Mouse (Mus musculus) heart, embryonic 13.5 days (tissue): ENCODE data around the gene Snapc5. TPM values are rescaled to one million over a fixed set of nuclear protein-coding genes. Genes with fewer than 3 reads are reported as not detected.

ENCODE experiments used
- ATAC-seq: fragments of 200-750 bp; cut with Nextera tagmentation; 2 replicates; pipeline ENCODE4 v1.8.0; 2017; ENCODE audit warnings: moderate TSS enrichment; ENCODE audit not compliant: insufficient number of reproducible peaks, low FRiP score, low TSS enrichment; ENCODE audit errors: extremely low read depth
- H3K27ac ChIP-seq: fragments of 300-500 bp; sonication (generic); replicated peaks from 2 replicates; pipeline ENCODE4 v1.5.1; 2015; ENCODE audit warnings: moderate library complexity, mild to moderate bottlenecking, inconsistent platforms
- H3K27me3 ChIP-seq: fragments of 300-500 bp; sonication (generic); replicated peaks from 2 replicates; pipeline ENCODE4 v1.6.1; 2015; ENCODE audit warnings: mild to moderate bottlenecking, inconsistent platforms
- H3K36me3 ChIP-seq: fragments of 300-500 bp; sonication (generic); 2 replicates; pipeline ENCODE4 v1.6.1; 2015; ENCODE audit warnings: mild to moderate bottlenecking, inconsistent platforms
- H3K4me1 ChIP-seq: fragments of 300-500 bp; sonication (generic); 2 replicates; pipeline ENCODE4 v1.6.1; 2015; ENCODE audit warnings: inconsistent platforms
- H3K4me2 ChIP-seq: fragments of 300-500 bp; sonication (generic); 2 replicates; pipeline ENCODE4 v1.6.1; 2015; ENCODE audit warnings: inconsistent platforms, mild to moderate bottlenecking, moderate library complexity
- H3K4me3 ChIP-seq: fragments of 300-500 bp; sonication (generic); 2 replicates; pipeline ENCODE4 v1.5.1; 2015; ENCODE audit warnings: moderate library complexity, mild to moderate bottlenecking, inconsistent platforms
- H3K9ac ChIP-seq: fragments of 300-500 bp; sonication (generic); 2 replicates; pipeline ENCODE4 v1.6.1; 2015; ENCODE audit warnings: inconsistent platforms, mild to moderate bottlenecking, moderate library complexity
- H3K9me3 ChIP-seq: fragments of 300-500 bp; sonication (generic); 2 replicates; pipeline ENCODE4 v1.6.1; 2016; ENCODE audit warnings: inconsistent platforms
- WGBS: fragments of 180-500 bp; shearing (Covaris S2); methylation state at CpG from one replicate; pipeline ENCODE4 v1.1.7; 2015; ENCODE audit warnings: mixed read lengths; 5-methylcytosine and 5-hydroxymethylcytosine counted together
- microRNA-seq: library from miRNA; unstranded; fragments of <30 nt; microRNA quantifications from one replicate; pipeline ENCODE4, GENCODE M21; 2016
- polyA plus RNA-seq: library from polyadenylated mRNA; unstranded; fragments of >200 nt; fragmentation: Nextera tagmentation; extraction: Ambion mirVana; gene quantifications from 2 replicates; pipeline ENCODE4 v1.2.1, GENCODE M21; 2015

The Snapc5 gene
- polyA plus RNA-seq, 1 experiment from 2014 or later: 26.5 TPM

GRCm38 (mm10) chr9:64225805-64226204 lies 46.7 kb downstream of the Snapc5 start:
- Histone ChIP-seq H3K4me1 (peaks cover 42% of the 10 kb centered on the region), H3K9me3 (no peaks in the 10 kb centered on the region)
- ATAC-seq: no peak

GRCm38 (mm10) chr9:64227736-64228135 lies 48.7 kb downstream of the Snapc5 start:
- H3K9me3 ChIP-seq: no peaks in the 10 kb centered on the region
- no peaks in the 10 kb centered on the region for H3K27me3 ChIP-seq
- no peak overlapping the region for H3K4me3 ChIP-seq
- WGBS: 51% methylated on average over 12 of the region's 12 CpGs
- no peak overlapping the region for H3K27ac ChIP-seq
- peak overlapping the region; percentile 2; the same call in 1 of the 2 replicates for H3K4me2 ChIP-seq
- no peak for ATAC-seq
- H3K9ac ChIP-seq: no peak overlapping the region
- no peaks in the 10 kb centered on the region for H3K36me3 ChIP-seq
- peaks cover 61% of the 10 kb centered on the region for H3K4me1 ChIP-seq

More at GRCm38 (mm10) chr9:64225805-64226204, 46.7 kb downstream of the Snapc5 start:
- H3K36me3 ChIP-seq: no peaks in the 10 kb centered on the region
- H3K9ac ChIP-seq: no peak overlapping the region
- H3K27me3 ChIP-seq: no peaks in the 10 kb centered on the region
- no peak overlapping the region for H3K4me2 ChIP-seq
- H3K27ac ChIP-seq: no peak overlapping the region
- H3K4me3 ChIP-seq: no peak overlapping the region

GRCm38 (mm10) chr9:64228972-64229371 lies 49.9 kb downstream of the Snapc5 start:
- Histone ChIP-seq H3K9me3 (no peaks in the 10 kb centered on the region), H3K27me3 (no peaks in the 10 kb centered on the region), H3K9ac (no peak overlapping the region), H3K4me1 (peaks cover 65% of the 10 kb centered on the region), H3K4me2 (no peak overlapping the region), H3K4me3 (no peak overlapping the region), H3K36me3 (no peaks in the 10 kb centered on the region), H3K27ac (0 out of 2 replicates have a peak overlapping the region, but pooled peaks have one; percentile 4)
- no peak for ATAC-seq

GRCm38 (mm10) chr9:64231171-64231570 lies 52.1 kb downstream of the Snapc5 start:
- Histone ChIP-seq H3K4me2 (0 out of 2 replicates have a peak overlapping the region, but pooled peaks have one; percentile 13), H3K9me3 (no peaks in the 10 kb centered on the region), H3K27ac (peak overlapping the region; percentile 58), H3K36me3 (peaks cover 6% of the 10 kb centered on the region), H3K9ac (peak overlapping the region; percentile 41; the same call in 1 of the 2 replicates), H3K4me3 (no peak overlapping the region), H3K27me3 (no peaks in the 10 kb centered on the region), H3K4me1 (peaks cover 56% of the 10 kb centered on the region)
- WGBS: 30% methylated on average over 5 of the region's 5 CpGs
- ATAC-seq: no peak

GRCm38 (mm10) chr9:64231674-64232073 lies 52.6 kb downstream of the Snapc5 start:
- H3K4me3 ChIP-seq: no peak overlapping the region
- ATAC-seq: no peak
- H3K9me3 ChIP-seq: no peaks in the 10 kb centered on the region
- 80% methylated on average over 3 of the region's 3 CpGs for WGBS
- no peaks in the 10 kb centered on the region for H3K27me3 ChIP-seq
- 0 out of 2 replicates have a peak overlapping the region, but pooled peaks have one; percentile 13 for H3K4me2 ChIP-seq
- peaks cover 6% of the 10 kb centered on the region for H3K36me3 ChIP-seq
- H3K9ac ChIP-seq: peak overlapping the region; percentile 41; the same call in 1 of the 2 replicates
- H3K27ac ChIP-seq: peak overlapping the region; percentile 58
- peaks cover 50% of the 10 kb centered on the region for H3K4me1 ChIP-seq

- ATAC-seq: no peak
- peaks cover 6% of the 10 kb centered on the region for H3K36me3 ChIP-seq
- H3K9ac ChIP-seq: no peak overlapping the region
- WGBS: 47% methylated on average over 9 of the region's 9 CpGs
- no peaks in the 10 kb centered on the region for H3K9me3 ChIP-seq
- peak overlapping the region; percentile 27; the same call in 1 of the 2 replicates for H3K4me2 ChIP-seq
- H3K27ac ChIP-seq: peak overlapping the region; percentile 58
- no peaks in the 10 kb centered on the region for H3K27me3 ChIP-seq
- no peak overlapping the region for H3K4me3 ChIP-seq
- peaks cover 44% of the 10 kb centered on the region for H3K4me1 ChIP-seq
These were observed 53.3 kb downstream of the Snapc5 start for GRCm38 (mm10) chr9:64232257-64232957.

Small RNAs within 50 kb of the gene (microRNA-seq; reads per million reads assigned to microRNA genes)
- gene Gm24106: not detected

Other genes starting within 250 kb of the Snapc5 start
- gene Smad6, start 157.2 kb upstream of the Snapc5 start, polyA plus RNA-seq: 18.5 and 19.3 TPM in 2 replicates
- gene Lctl, start 62.1 kb upstream of the Snapc5 start, polyA plus RNA-seq: not detected in 2 replicates
- 19.9 and 21.7 TPM in 2 replicates for gene Zwilch, start 6.2 kb upstream of the Snapc5 start, polyA plus RNA-seq
- 707 and 780 TPM in 2 replicates for gene Rpl4, start 5.9 kb upstream of the Snapc5 start, polyA plus RNA-seq
- gene Uchl4, start 55.9 kb downstream of the Snapc5 start, polyA plus RNA-seq: 1.6 and 1.7 TPM in 2 replicates
- 79.0 and 86.7 TPM in 2 replicates for gene Map2k1, start 74.4 kb downstream of the Snapc5 start, polyA plus RNA-seq
- gene Tipin, start 102.3 kb downstream of the Snapc5 start, polyA plus RNA-seq: 129 and 133 TPM in 2 replicates
- 16.2 and 18.1 TPM in 2 replicates for gene Dis3l, start 162.0 kb downstream of the Snapc5 start, polyA plus RNA-seq
- gene Megf11, start 206.4 kb downstream of the Snapc5 start, polyA plus RNA-seq: 0.38 and 1.1 TPM in 2 replicates